Mouse (Mus musculus) granulocyte monocyte progenitor cell, adult 5-6 weeks (primary cell): ENCODE results near the gene Hook2. TPM values are rescaled to one million over a fixed set of nuclear protein-coding genes. Genes with fewer than 3 reads are reported as not detected.

Source experiments
- ATAC-seq: replicated peaks from 2 replicates; pipeline ENCODE4 v1.8.0; 2016; ENCODE audit warnings: mild to moderate bottlenecking, moderate TSS enrichment, inconsistent platforms; ENCODE audit not compliant: poor library complexity, severe bottlenecking
- total RNA-seq, 2 experiments: library from RNA; stranded (forward) in 1 of 2; stranded (reverse) in 1 of 2; fragments of 200-712, 200-1000 nt in 1 of 2; fragments of >200 nt in 1 of 2; fragmentation: Nextera tagmentation in 1 of 2; gene quantifications; 2 replicates each; pipeline ENCODE4 v1.2.3; 2014 to 2017

Gene Hook2
- total RNA-seq, 2 experiments from 2014 or later, result 5.7 to 6.1 TPM

DNA sequence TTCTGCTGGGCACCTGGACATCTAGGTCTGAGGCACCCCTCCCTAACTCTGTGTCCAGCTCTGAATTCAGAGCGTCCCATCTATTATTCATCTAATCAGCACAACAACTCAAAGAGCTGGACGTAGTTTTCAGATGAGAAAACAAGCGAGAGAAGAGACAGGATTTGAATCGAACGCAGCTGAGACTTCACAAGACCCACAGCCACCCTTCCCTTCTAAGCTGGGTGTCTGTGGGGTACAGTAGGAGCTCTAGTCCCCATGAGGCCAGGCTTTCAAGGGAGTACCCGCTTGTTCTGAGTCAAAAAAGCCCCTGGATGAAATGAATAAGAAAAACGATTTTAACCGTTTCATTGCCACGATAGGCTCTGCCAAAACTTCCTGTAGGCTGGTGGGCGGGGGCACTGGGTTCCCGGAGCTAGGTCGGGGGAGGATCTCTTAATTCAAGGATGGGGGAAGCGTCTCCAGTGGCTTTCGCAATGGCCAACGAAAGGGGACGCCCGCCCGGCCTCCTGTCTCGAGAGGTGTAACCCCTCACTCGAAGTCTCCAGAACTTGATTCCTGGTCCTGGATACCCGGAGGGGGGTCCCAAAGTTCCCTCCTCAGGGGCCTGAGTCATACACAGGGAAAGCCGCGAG, 5.2 kb upstream of the Hook2 start:
- ATAC-seq, result peak; percentile 34

DNA sequence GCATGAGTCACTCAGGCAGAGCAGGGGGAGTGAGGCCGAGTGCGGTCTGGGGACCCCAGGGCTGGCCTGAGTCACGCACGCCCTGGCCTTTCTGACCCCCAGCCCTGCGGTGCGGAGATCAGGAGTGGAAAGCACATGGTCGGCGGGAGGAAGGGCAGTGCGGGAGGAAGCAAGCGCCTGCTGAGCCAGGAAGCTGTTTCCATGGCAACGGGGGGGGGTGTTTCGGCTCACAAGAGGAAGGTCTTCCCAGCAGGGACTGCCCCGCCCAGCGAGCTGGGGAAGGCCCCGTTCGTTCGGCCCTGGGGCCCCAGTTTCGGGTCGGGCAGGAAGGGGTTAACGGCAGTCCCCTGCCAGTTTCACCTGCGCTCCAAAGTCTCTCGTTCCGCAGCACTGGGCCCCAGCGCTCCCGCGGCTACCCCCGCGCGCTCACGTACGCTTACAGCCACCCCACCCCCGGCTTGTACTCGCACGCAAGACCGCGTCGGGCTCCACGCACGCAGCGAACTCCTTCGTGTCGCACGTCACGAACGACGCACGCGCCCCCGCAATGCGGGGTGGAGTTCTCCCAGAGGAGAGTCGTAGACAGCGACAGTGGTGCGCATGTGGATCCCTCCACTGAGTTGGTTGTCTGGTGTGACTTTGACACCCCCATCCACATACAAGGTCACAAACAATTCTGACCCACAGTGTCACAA, 4.6 kb upstream of the Hook2 start:
- peak; percentile 56 for ATAC-seq

DNA sequence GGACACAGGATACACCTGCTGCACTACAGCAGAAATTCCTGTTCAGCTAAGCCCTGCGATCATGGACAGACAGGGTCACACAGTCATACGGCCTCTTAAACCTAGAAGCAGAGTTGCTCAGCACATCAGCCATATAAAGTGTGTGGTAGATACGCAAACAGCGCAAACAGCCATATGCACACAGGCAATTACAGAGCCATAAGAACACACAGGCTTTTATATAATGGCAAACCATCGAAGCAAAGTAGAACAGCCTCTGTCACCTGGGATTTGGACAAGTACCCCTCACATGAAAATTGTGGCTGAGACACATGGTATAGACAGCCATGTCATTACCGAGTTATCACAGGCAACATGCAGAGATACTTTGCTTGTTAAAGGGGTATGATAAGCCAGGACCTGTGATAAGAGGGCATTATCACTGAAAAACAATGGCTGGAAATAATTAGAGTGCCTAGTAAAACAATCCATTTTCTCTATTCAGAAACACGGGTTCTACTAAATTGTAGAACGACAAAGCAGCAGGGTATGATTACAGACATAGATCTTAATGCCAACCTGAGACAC, 3.9 kb upstream of the Hook2 start:
- no peak for ATAC-seq

DNA sequence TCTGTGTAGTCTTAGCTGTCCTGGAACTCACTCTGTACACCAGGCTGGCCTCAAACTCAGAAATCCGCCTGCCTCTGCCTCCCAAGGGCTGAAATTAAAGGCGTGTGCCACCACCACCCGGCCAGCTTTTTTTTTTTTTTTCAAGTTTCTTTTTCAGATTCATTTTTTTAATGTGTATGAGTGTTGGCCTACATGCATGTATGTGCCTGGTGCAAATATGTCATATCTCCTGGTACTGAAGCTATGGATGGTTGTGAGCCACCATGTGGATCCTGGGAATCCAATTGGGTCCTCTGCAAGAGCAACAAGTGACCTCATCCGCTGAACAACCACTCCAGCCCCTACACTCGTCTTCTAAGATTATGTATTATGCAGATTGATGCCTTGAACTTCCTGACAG, 3.0 kb upstream of the Hook2 start:
- no peak for ATAC-seq

DNA sequence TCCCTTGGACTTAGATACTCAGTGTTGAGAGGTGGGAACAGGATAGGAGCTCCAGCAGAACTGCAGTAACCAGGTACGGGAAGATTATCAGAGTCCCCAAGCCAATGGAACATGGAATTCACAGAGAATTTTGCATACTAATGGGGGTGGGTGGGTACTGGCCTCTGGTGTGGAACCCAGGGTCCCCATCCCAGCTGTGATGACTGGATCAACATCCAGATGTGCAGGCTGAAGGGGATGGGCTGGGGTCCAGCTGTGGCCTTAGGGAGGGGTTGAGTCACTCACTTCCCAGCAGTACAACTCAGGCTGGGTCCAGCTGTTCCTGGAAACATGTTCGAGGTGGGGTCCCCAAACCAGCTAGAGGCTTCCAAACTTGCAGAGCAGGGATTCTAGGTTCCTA, 2.5 kb upstream of the Hook2 start:
- no peak for ATAC-seq

DNA sequence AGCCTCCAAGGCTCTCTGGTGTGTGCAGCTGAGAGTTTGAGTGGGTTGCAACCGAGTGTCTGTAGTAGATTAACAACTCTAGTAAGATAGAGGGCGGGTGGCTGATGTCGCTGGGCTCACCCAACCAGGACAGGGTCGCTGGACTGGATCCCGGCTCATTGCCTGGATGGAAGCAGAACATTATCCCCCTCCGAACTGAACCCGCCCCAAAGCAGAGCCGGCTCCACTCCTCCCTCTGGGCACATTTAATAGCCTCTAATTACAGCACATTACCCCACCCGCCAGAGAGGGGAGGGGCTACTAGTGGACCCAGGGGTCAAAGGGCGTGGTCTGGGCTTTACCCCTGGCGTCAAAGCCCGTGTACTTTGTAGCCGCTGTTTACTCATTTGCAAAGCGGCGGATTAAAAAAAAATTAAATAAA, 1.1 kb upstream of the Hook2 start:
- ATAC-seq, result no peak

DNA sequence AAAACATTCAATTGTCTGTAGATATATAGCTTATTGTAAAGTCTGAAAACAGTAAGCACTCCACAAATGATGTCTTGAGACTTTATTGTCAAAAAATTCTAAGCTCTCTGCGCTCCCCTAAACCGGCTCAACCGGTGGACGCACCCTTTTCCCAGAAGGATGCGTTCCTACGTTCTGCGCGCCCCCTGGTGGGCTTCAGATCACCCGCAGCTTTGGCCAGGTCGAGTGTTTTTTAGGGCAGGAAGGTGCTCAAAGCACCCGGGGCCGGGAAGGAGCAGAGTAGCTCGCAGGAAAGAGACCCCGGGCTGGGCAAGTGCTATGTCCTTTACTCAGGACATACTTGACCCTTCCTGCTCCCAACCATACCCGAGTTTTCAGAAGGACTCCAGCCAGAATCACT, 593 bp upstream of the Hook2 start:
- peak; percentile 41 for ATAC-seq

DNA sequence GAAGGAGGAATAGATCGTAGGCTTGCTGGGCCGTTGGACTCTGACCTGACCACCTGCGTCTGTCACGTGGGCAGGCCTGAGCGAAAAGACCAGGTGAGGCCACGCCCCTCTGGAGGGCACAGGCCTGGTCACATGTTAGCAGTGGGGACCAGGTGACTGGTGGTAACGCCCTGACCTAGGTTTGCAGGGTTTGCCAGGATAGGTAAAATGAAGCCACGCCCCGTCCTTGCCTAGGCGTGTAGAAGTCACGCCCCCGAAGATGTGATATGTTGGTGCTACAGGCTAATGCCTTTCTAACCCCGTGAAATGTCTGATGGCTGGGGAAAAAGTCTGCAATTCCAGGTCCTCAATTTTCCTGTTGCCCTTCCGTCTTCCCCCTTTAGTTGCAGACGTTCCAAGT, 433 bp downstream of the Hook2 start:
- peak; percentile 13 for ATAC-seq

DNA sequence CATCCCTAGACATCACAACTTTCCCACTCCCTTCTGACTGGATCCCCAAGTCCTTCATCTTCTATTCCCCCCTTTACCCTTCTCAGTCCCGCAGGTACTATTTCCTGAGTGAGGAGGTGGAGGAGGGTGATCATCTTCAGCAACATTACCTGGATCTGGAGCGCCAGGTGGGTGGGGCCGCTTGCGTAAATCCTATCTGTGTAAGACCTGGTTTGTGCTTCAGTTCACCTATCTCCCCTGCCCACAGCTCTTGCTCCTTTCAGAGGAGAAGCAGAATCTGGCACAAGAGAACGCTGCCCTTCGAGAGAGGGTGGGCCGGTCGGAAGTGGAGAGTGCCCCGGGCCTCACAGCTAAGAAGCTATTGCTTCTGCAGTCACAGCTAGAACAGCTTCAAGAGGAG, 4.0 kb downstream of the Hook2 start:
- ATAC-seq, result no peak

DNA sequence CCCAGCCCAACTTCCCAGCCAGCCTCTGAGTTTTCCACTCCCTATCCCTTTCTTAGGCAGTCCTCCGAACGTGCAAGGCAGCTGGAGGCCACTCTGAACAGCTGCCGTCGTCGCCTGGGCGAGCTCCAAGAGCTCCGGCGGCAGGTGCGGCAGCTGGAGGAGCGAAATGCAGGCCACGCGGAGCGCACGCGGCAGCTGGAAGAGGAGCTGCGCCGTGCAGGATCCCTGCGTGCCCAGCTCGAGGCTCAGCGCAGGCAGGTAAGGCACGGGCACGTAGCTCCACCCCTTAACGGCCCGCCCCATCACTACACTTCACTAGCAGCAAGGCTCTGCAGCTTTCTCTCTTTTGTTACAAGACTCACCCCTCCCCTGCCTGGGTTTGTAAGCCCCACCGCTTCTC, 5.3 kb downstream of the Hook2 start:
- no peak for ATAC-seq

DNA sequence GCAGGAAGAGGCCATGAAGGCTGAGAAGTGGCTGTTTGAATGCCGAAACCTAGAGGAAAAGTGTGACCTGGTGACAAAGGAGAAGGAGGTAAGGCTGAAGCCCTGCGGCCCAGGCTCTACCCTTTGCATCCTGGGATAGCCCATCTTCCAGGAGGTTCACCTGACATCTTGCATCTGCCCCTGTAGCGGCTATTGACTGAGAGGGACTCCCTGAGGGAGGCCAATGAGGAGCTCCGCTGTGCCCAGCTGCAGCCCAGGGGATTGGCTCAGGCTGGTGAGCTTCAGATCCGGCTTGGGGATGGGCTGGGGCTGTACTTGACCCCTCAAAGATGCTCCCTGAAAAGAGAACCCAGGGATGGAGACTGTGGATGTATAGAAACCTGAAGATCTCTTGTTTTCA, 6.6 kb downstream of the Hook2 start:
- ATAC-seq, result no peak

DNA sequence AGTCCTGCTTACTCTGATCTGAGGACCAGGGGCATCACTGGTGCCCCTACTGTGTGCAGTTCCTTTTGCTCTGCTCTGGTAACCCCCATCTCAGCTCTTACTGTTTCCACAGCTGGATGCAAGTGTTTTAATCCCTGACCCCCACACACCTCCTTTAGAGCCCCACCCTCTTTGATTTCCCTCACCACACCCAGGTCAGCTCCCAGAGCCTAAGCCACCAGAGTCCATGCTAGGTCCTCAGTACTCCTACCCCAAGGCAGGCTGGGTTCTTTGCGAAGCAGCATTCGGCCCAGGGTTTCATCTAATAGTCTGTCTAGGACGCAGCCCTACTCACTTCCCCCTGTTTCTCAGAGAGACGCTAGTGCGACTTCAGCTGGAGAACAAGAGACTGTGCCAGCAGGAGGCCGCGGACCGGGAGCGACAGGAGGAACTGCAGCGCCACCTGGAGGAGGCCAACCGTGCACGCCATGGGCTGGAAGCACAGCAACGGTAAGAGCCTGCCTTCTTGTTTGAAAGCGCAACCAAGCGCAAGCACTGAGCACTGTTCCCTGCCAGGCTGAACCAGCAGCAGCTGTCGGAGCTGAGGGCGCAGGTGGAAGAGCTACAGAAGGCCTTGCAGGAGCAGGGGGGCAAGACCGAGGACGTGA, 7.4 kb downstream of the Hook2 start:
- ATAC-seq, result peak; percentile 99

DNA sequence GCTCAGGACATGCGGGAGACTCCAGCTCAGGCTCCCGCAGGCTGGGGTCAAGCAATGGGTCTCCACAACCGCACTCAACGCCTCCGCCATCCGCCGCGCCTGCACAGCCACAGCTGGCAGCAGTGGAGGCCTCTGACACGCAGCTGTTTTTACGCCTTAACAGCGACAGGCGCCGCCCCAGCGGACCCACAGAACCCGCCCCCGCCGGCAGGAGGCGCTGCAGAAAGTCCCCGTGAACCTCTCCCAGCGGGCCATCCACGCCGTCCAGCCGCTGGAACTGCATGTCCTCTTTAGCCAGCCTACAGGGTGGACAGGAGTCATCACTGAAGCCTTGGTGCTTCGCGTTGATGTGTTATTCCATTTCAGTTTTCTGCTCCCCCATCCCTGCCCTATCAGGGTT, 17.3 kb downstream of the Hook2 start:
- peak; percentile 73 for ATAC-seq

DNA sequence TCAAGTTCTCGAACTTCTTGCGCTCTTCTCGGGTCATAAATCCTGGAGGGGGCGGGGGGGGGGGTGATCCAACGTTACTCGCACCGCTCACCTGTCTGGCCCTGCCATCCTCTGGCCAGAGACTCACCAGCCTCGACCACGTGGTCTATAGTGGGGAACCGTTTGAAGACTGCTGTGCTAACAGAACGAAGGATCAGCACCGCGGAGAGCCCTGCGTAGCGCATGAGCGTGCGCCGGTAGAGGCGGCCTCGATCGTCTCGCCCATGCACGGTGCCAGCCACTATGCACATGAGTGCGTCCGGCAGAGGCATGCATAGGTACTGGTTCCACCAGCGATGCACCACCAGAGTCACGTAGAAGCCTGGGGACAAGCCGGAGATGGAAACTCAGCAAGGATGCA, 20.8 kb downstream of the Hook2 start:
- peak; percentile 24; the same call in 1 of the 2 replicates for ATAC-seq

DNA sequence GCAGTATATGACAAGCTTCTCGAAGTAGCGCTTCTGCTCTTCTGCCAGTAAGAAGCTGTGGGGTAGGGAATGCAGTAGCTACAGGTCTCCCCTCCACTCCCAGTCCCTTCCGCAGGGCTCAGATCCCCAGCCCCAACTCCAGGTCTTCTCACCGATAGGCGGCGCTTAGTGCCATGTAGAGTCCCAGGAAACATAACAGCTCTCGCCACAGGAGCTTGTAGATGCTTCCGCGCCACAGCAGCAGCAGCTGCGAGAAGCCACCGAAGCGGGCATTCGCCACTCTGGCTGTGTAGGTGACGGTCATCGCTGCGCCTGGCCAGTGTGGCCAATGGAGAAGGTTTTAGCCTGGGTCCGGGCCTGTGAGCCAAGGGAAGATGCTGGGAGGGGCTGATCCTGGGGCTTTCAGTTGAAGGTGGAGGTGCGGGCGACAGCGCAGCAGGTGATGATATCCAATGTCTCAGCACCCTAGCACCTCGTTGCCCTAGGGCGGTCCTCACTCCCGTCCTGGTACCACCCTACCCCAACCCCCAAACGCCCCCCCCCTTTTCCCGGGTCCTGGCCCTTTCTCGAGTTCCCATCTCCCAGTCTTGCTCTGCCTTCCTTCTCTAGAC, 22.9 kb downstream of the Hook2 start:
- ATAC-seq, result peak; percentile 90

DNA sequence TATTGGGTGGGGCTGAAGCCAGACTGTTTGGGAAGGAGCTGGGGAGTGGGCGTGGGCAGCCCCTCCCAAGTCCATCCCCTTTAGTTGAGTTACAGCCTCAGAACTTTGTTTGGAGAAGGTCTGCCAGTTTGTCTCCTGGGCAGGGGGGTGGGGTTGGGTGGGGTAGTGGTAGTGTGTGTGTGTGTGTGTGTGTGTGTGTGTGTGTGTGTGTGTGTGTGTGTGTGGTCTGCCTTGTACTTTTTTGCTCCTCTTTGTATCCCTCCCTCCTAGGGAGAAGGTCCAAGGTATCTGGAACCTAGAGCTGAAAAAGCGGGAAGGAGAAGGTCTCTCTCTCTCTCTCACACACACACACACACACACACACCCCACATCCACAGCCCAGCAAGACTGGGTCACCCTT, 24.0 kb downstream of the Hook2 start, which contains the start of gene Best2:
Gene Best2 (minus strand): TSS at position 101 of the 400 bp plus-strand sequence.
- no peak for ATAC-seq

DNA sequence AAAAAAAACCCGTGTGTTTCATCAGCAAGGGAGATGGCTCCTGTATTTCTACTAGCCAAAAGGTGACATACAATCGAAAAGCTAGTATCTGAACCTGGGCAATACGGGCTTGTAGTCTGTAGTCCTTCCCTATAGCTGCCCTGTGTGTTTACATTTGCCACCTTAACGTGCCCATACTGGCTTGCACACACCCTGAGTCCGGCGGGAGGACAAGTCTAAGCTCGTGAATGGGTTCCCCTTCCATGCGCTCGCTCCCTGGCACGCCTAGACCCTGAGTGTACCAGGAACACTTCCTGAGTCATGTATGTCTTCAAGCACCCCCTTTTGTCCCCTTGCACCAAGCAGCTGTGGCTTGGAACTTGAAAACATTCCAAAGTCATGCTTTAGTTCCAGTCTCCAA, 26.3 kb downstream of the Hook2 start:
- no peak for ATAC-seq

DNA sequence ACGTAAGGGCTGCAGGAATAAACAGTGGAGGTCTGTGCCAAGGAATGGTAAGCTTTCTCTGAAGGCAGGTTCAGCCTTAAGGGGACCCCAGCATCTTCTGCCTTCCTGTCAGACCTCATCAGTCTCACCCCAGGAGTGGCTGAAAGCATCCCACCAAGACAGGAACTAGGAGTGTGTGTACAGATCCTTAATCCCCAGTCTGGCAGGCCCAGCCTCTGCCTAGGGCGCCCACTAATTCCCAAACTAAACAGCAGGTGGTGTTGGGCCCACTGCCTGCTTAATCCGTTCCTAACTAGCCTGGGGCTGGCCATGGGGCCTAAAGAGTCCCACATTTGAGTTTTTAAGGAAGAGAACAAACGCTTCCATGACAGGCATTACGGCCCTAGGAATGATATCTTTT, 26.8 kb downstream of the Hook2 start:
- ATAC-seq, result no peak

DNA sequence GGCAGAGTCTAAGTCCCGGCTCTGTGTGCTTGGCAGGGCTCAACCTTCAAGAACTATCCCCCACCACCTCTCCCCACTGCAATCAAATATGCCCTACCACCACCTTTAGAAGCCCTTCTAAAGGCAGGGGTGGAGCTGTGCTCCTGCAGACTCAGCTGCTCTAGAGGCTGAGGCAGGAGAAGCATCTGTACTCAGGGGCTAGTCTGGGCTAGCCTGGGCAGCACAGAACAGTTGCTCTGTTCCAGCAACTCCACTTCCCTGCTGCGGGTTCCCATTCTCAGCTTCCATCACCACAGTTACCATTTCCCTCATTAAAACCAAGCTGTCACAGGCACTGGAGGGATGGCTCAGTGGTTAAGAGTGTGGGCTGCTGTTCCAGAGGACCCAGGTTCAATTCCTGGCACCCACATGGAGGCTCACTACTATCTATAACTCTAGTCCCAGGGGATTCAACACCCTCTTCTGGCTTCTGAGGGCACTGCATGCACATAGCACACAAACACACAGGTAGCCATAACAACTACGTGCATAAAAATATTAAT, 31.2 kb downstream of the Hook2 start:
- no peak for ATAC-seq

DNA sequence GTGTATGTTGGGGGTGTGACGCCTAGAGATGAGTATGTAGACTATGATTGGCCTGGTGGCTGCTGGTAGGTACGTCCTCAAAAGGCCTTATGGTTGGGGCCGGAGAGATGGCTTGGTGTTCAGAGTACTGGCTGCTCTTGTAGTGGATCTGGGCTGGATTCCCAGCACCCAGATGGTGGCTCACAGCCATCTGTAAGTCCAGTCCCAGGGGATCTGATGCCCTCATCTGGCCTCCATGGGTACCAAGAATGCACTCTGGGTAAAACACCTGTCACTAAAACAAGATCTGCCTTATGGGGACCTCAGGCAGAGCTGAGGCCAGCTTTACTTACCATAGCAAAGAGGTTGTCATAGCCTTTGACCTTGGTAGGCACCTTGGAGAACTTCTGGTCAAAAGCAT, 33.4 kb downstream of the Hook2 start:
- ATAC-seq, result no peak
